Mouse (Mus musculus) cortical plate, adult 2 months (tissue): ENCODE data around the gene Rprml.

Experiments
- CTCF ChIP-seq: fragments of 200-500 bp; IDR thresholded peaks from 2 replicates; pipeline ENCODE4 v1.5.1; 2011; ENCODE audit warnings: mild to moderate bottlenecking, control low read depth, low read length; ENCODE audit not compliant: insufficient read depth; ENCODE audit errors: extremely low read depth
- POLR2A ChIP-seq: fragments of 200-500 bp; IDR thresholded peaks from 2 replicates; pipeline ENCODE4 v1.6.1; 2011; ENCODE audit warnings: mild to moderate bottlenecking, low read length, control low read depth; ENCODE audit not compliant: insufficient read depth; ENCODE audit errors: extremely low read depth

GRCm38 (mm10) chr11:103663119-103663518, 13.7 kb downstream of the Rprml start:
- no peak for TF ChIP-seq CTCF
- TF ChIP-seq POLR2A = no peak
